Mouse (Mus musculus) embryo, embryonic 9.5 days (tissue): ENCODE measurements around the gene Xpr1.
A peak's percentile ranks its signal among the peaks of the same experiment; 100 is the strongest.

ENCODE experiments used
- DNase-seq: peaks from one replicate; pipeline ENCODE4 v3.0.0-alpha.2; 2017; ENCODE audit errors: extremely low spot score

The Xpr1 gene

GRCm38 (mm10) chr1:155416701-155417677 is at the start of gene Xpr1:
Gene Xpr1 (minus strand): TSS chr1:155417415.
- peak; percentile 96 for DNase-seq

GRCm38 (mm10) chr1:155463442-155463841 is 46.2 kb upstream of the Xpr1 start:
- DNase-seq = no peak

GRCm38 (mm10) chr1:155462582-155462981 is 45.4 kb upstream of the Xpr1 start:
- no peak for DNase-seq

GRCm38 (mm10) chr1:155457532-155457931 is 40.3 kb upstream of the Xpr1 start:
- DNase-seq = no peak

GRCm38 (mm10) chr1:155453180-155453579 is 36.0 kb upstream of the Xpr1 start:
- no peak for DNase-seq

GRCm38 (mm10) chr1:155448932-155449331 is 31.7 kb upstream of the Xpr1 start:
- no peak for DNase-seq

GRCm38 (mm10) chr1:155447277-155447676 is 30.1 kb upstream of the Xpr1 start:
- DNase-seq = no peak

GRCm38 (mm10) chr1:155443115-155443514 is 25.9 kb upstream of the Xpr1 start:
- DNase-seq = no peak

- DNase-seq = no peak
These were observed 25.3 kb upstream of the Xpr1 start for GRCm38 (mm10) chr1:155442521-155443001.

- DNase-seq = no peak
These were observed 22.3 kb upstream of the Xpr1 start for GRCm38 (mm10) chr1:155439551-155439950.

GRCm38 (mm10) chr1:155438525-155438924 is 21.3 kb upstream of the Xpr1 start:
- DNase-seq = no peak

- no peak for DNase-seq
These were observed 12.1 kb upstream of the Xpr1 start for GRCm38 (mm10) chr1:155429304-155429703.

- DNase-seq = peak; percentile 13
These were observed 10.1 kb upstream of the Xpr1 start for GRCm38 (mm10) chr1:155427126-155427865.

GRCm38 (mm10) chr1:155425743-155426315 is 8.6 kb upstream of the Xpr1 start:
- no peak for DNase-seq

- no peak for DNase-seq
These were observed 8.1 kb upstream of the Xpr1 start for GRCm38 (mm10) chr1:155425285-155425684.

- no peak for DNase-seq
These were observed 6.6 kb upstream of the Xpr1 start for GRCm38 (mm10) chr1:155423801-155424200.

GRCm38 (mm10) chr1:155422022-155422421 is 4.8 kb upstream of the Xpr1 start:
- no peak for DNase-seq

GRCm38 (mm10) chr1:155416147-155416700 is 991 bp downstream of the Xpr1 start:
- DNase-seq = no peak

- no peak for DNase-seq
These were observed 1.8 kb downstream of the Xpr1 start for GRCm38 (mm10) chr1:155415421-155415820.

GRCm38 (mm10) chr1:155412705-155413104 is 4.5 kb downstream of the Xpr1 start:
- no peak for DNase-seq

- DNase-seq = no peak
These were observed 8.6 kb downstream of the Xpr1 start for GRCm38 (mm10) chr1:155408577-155408966.
